12 mouse cellular contexts compared by ENCODE assay signal in the genomic region with DNA sequence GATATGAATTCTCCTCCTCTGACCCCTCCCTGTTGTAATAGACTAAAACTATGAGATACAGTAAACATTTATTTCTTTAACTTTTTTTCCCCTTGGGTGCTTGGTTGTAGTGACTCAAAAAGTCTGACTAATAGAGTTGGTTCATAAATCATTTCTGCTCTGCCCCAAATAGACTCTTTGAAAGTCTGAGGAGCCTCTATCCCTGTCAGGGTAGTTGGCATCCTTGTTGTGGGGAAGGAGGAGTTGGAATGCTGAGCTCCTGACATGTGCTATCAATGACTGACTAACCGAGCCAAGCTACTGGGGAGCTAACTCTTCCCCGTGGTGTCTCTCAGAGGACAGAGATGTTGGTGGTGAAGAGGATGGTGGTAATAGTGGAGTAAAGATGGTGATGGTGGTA.
"Had no signal": no experiment of that assay in that cellular context is flagged by ENCODE, and none has a peak within 500 bp of the region (broad histone marks: within the 10 kb centered on the region; RNA-seq: fewer than 3 reads in every experiment).

No protein-coding gene starts in this region.

- DNase-seq: left cerebral cortex, postnatal 4 days; liver; liver, embryonic 13.5 days; liver, postnatal 0 days; lung, adult 18-20 months; lung, adult 2 months; lung, embryonic 14.5 days; lung, postnatal 10 days; lung, postnatal 14 days; lung, postnatal 36 days; lung, postnatal 4 days; midbrain, embryonic 14.5 days had no signal
